Mouse (Mus musculus): ENCODE measurements at regions not wholly inside any gene's neighbourhood (a gene's known extent, or its start where the extent isn't known, plus 50 kb on each side); places are given as distances from the start of the nearest gene placed in this dataset.
"Not testable (repeated sequence)": the region's sequence is repeated elsewhere in the genome, so short reads cannot be mapped to it uniquely, and the experiment has no call there.

- H3K9ac ChIP-seq (ENCODE audit: low read length), result no peak overlapping the region
- no peak for ATAC-seq (ENCODE audit: low read depth)
- no peak overlapping the region for H3K4me3 ChIP-seq (ENCODE audit: low read length)
- no peak overlapping the region for H3K27ac ChIP-seq (ENCODE audit: low read length)
- no peaks in the 10 kb centered on the region for H3K36me3 ChIP-seq (ENCODE audit: control insufficient read depth, insufficient read depth, low read length)
- WGBS, result 80% methylated on average over 7 of the region's 7 CpGs
- H3K4me2 ChIP-seq (ENCODE audit: low read depth, low read length), result no peak overlapping the region
- no peaks in the 10 kb centered on the region for H3K4me1 ChIP-seq (replicated peaks; ENCODE audit: control insufficient read depth, insufficient read depth, low read length)
- H3K9me3 ChIP-seq (ENCODE audit: control insufficient read depth, low read length), result no peaks in the 10 kb centered on the region
- H3K27me3 ChIP-seq (ENCODE audit: control insufficient read depth, insufficient read depth, low read depth, low read length), result no peaks in the 10 kb centered on the region
These were observed 1638.0 kb downstream of the Car8 start for GRCm38 (mm10) chr4:6600766-6601367.

DNA sequence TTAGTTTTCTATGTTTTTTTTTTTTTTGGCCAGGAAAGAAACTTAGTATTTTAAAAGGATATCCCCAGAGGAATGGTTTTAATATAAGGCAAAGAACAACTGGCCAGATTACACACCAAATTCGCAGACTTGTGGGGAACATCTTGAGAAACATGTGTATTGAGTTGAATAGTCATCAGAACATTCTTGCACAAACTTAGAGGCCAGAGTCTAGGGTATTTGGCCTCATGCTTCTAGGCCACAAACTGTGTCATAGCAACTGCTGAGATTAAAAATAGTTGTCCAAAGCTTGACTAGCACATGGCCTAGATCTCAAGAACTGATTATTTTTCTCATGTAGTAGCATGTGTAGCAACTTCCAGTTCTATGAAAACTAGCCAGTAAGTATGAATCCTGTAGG, 1642.5 kb downstream of the Car8 start:
- no peak overlapping the region for H3K9ac ChIP-seq (ENCODE audit: low read length)
- H3K4me3 ChIP-seq (ENCODE audit: low read length), result no peak overlapping the region
- no peak overlapping the region for H3K27ac ChIP-seq (ENCODE audit: low read length)
- 66% methylated on average over 1 of the region's 1 CpGs for WGBS
- no peak for ATAC-seq (ENCODE audit: low read depth)
- H3K27me3 ChIP-seq (ENCODE audit: control insufficient read depth, insufficient read depth, low read depth, low read length), result no peaks in the 10 kb centered on the region
- no peaks in the 10 kb centered on the region for H3K36me3 ChIP-seq (ENCODE audit: control insufficient read depth, insufficient read depth, low read length)
- no peak overlapping the region for H3K4me2 ChIP-seq (ENCODE audit: low read depth, low read length)
- H3K4me1 ChIP-seq (replicated peaks; ENCODE audit: control insufficient read depth, insufficient read depth, low read length), result no peaks in the 10 kb centered on the region
- H3K9me3 ChIP-seq (ENCODE audit: control insufficient read depth, low read length), result no peaks in the 10 kb centered on the region

DNA sequence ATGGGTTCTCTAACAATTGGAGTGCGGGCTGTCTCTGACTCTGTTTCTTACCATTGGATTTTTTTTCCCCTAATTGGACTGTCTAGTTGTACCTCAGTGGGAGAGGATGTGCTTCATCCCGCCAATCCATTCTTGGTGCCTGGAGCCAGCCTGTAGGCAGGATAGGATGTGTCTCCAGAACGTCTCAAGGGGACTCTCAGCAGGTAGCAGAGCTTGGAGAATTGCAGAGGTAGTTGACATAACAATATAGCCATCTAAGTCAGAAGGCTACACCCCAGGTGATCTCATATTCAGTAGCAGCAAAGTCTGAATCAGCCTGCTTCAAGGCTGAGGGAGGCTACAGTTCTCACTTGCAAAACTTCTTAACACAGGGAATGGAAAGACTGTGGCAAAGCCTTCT, 1646.0 kb downstream of the Car8 start:
- not testable (repeated sequence) for H3K4me1 ChIP-seq (replicated peaks; ENCODE audit: control insufficient read depth, insufficient read depth, low read length); H3K27me3 ChIP-seq (ENCODE audit: control insufficient read depth, insufficient read depth, low read depth, low read length); H3K4me2 ChIP-seq (ENCODE audit: low read depth, low read length); H3K9ac ChIP-seq (ENCODE audit: low read length); H3K4me3 ChIP-seq (ENCODE audit: low read length); H3K27ac ChIP-seq (ENCODE audit: low read length); ATAC-seq (ENCODE audit: low read depth); H3K9me3 ChIP-seq (ENCODE audit: control insufficient read depth, low read length); H3K36me3 ChIP-seq (ENCODE audit: control insufficient read depth, insufficient read depth, low read length)
- 75% methylated on average over 3 of the region's 3 CpGs for WGBS

- WGBS, result 34% methylated on average over 11 of the region's 11 CpGs
- Histone ChIP-seq H3K27me3 (ENCODE audit: control insufficient read depth, insufficient read depth, low read depth, low read length) (no peaks in the 10 kb centered on the region), H3K4me2 (ENCODE audit: low read depth, low read length) (no peak overlapping the region), H3K9ac (ENCODE audit: low read length) (no peak overlapping the region), H3K9me3 (ENCODE audit: control insufficient read depth, low read length) (no peaks in the 10 kb centered on the region), H3K4me1 (replicated peaks; ENCODE audit: control insufficient read depth, insufficient read depth, low read length) (no peaks in the 10 kb centered on the region), H3K4me3 (ENCODE audit: low read length) (no peak overlapping the region), H3K27ac (ENCODE audit: low read length) (no peak overlapping the region), H3K36me3 (ENCODE audit: control insufficient read depth, insufficient read depth, low read length) (no peaks in the 10 kb centered on the region)
- ATAC-seq (ENCODE audit: low read depth), result no peak
These were observed 1677.1 kb downstream of the Car8 start for GRCm38 (mm10) chr4:6561604-6562357.

DNA sequence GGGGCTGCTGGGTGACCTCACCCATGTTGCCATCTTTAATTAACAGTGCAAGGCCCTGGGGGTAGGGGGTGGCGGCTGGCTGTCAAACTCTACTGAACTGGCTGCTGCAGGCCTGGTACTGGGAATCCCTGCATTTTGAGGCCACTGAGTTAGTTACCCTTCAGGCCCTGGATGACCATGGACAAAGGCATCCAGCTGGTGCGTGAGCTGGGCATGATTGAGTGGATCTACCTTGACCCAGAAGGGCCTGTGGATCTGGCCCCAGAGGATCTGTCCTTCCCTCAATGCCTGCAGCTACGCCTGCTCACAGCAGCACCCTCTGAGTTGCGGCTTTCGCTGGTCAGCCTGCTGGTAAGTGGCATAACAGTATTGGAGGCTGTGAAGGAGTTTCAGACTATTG, 1699.2 kb downstream of the Car8 start:
- H3K9me3 ChIP-seq (ENCODE audit: control insufficient read depth, low read length), result no peaks in the 10 kb centered on the region
- no peak overlapping the region for H3K27ac ChIP-seq (ENCODE audit: low read length)
- no peaks in the 10 kb centered on the region for H3K4me1 ChIP-seq (replicated peaks; ENCODE audit: control insufficient read depth, insufficient read depth, low read length)
- no peak for ATAC-seq (ENCODE audit: low read depth)
- no peaks in the 10 kb centered on the region for H3K36me3 ChIP-seq (ENCODE audit: control insufficient read depth, insufficient read depth, low read length)
- H3K4me2 ChIP-seq (ENCODE audit: low read depth, low read length), result no peak overlapping the region
- no peak overlapping the region for H3K9ac ChIP-seq (ENCODE audit: low read length)
- H3K27me3 ChIP-seq (ENCODE audit: control insufficient read depth, insufficient read depth, low read depth, low read length), result no peaks in the 10 kb centered on the region
- H3K4me3 ChIP-seq (ENCODE audit: low read length), result no peak overlapping the region
- WGBS, result 94% methylated on average over 5 of the region's 5 CpGs

GRCm38 (mm10) chr4:6532441-6532840, 1706.4 kb downstream of the Car8 start:
- no peak overlapping the region for H3K9ac ChIP-seq (ENCODE audit: low read length)
- 67% methylated on average over 1 of the region's 1 CpGs for WGBS
- H3K27me3 ChIP-seq (ENCODE audit: control insufficient read depth, insufficient read depth, low read depth, low read length), result no peaks in the 10 kb centered on the region
- no peaks in the 10 kb centered on the region for H3K9me3 ChIP-seq (ENCODE audit: control insufficient read depth, low read length)
- H3K4me1 ChIP-seq (replicated peaks; ENCODE audit: control insufficient read depth, insufficient read depth, low read length), result no peaks in the 10 kb centered on the region
- no peaks in the 10 kb centered on the region for H3K36me3 ChIP-seq (ENCODE audit: control insufficient read depth, insufficient read depth, low read length)
- no peak overlapping the region for H3K4me3 ChIP-seq (ENCODE audit: low read length)
- ATAC-seq (ENCODE audit: low read depth), result no peak
- no peak overlapping the region for H3K27ac ChIP-seq (ENCODE audit: low read length)
- H3K4me2 ChIP-seq (ENCODE audit: low read depth, low read length), result no peak overlapping the region

DNA sequence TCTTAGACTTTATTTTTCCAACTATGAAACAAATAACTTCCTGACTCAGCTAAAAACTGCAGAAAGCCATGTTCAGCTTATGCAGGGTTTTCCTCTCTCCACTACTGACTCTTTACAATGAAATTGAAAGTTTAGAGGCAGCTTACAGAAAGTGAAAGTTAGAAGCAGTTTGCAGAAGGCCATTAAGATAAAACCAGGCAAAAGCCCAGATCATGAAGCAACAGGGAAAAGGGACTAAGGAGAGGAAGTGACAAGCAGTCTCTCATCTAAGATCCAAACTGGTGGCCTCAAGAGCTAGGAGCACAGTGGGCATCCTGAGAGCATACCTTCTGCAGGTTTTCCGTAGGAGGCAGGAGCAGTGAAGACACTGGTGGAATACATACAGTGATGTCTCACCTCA, 1721.2 kb downstream of the Car8 start:
- Histone ChIP-seq H3K4me3 (ENCODE audit: low read length) (no peak overlapping the region), H3K4me1 (replicated peaks; ENCODE audit: control insufficient read depth, insufficient read depth, low read length) (no peaks in the 10 kb centered on the region), H3K27ac (ENCODE audit: low read length) (no peak overlapping the region), H3K36me3 (ENCODE audit: control insufficient read depth, insufficient read depth, low read length) (no peaks in the 10 kb centered on the region), H3K9ac (ENCODE audit: low read length) (no peak overlapping the region), H3K9me3 (ENCODE audit: control insufficient read depth, low read length) (no peaks in the 10 kb centered on the region; the same call in 1 of the 2 replicates), H3K27me3 (ENCODE audit: control insufficient read depth, insufficient read depth, low read depth, low read length) (no peaks in the 10 kb centered on the region), H3K4me2 (ENCODE audit: low read depth, low read length) (no peak overlapping the region)
- ATAC-seq (ENCODE audit: low read depth), result no peak
- 72% methylated on average over 1 of the region's 1 CpGs for WGBS

- Histone ChIP-seq H3K27me3 (ENCODE audit: control insufficient read depth, insufficient read depth, low read depth, low read length) (no peaks in the 10 kb centered on the region), H3K4me2 (ENCODE audit: low read depth, low read length) (no peak overlapping the region), H3K9me3 (ENCODE audit: control insufficient read depth, low read length) (no peaks in the 10 kb centered on the region; the same call in 1 of the 2 replicates), H3K4me3 (ENCODE audit: low read length) (no peak overlapping the region), H3K27ac (ENCODE audit: low read length) (no peak overlapping the region), H3K36me3 (ENCODE audit: control insufficient read depth, insufficient read depth, low read length) (no peaks in the 10 kb centered on the region), H3K4me1 (replicated peaks; ENCODE audit: control insufficient read depth, insufficient read depth, low read length) (no peaks in the 10 kb centered on the region), H3K9ac (ENCODE audit: low read length) (no peak overlapping the region)
- WGBS, result 15% methylated on average over 6 of the region's 6 CpGs
- no peak for ATAC-seq (ENCODE audit: low read depth)
These were observed 1721.7 kb upstream of the Impad1 start for GRCm38 (mm10) chr4:6514823-6515222.

DNA sequence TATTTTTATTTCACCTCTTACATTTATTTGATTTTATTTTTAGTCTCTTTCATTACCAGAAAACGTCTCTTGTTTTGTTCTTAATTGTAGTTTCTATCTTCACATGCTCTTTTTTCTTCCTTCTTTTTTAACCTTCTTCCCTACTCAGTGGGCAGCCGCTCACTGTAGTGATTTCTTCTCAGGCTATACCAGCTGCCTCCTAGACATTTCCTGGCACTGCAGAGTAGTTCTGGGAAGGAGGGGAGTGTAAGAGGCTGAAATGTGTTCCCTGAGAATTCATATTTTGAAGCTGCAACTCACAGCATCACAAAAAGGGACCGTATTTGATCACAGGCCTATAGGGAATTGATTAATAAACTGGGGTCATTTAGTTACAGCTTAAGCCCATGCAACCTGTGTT, 1720.5 kb upstream of the Impad1 start:
- 70% methylated on average over 3 of the region's 3 CpGs for WGBS
- H3K36me3 ChIP-seq (ENCODE audit: control insufficient read depth, insufficient read depth, low read length), result no peaks in the 10 kb centered on the region
- H3K4me1 ChIP-seq (replicated peaks; ENCODE audit: control insufficient read depth, insufficient read depth, low read length), result no peaks in the 10 kb centered on the region
- no peak overlapping the region for H3K27ac ChIP-seq (ENCODE audit: low read length)
- H3K4me2 ChIP-seq (ENCODE audit: low read depth, low read length), result no peak overlapping the region
- H3K9ac ChIP-seq (ENCODE audit: low read length), result no peak overlapping the region
- no peaks in the 10 kb centered on the region for H3K9me3 ChIP-seq (ENCODE audit: control insufficient read depth, low read length)
- ATAC-seq (ENCODE audit: low read depth), result no peak
- no peaks in the 10 kb centered on the region for H3K27me3 ChIP-seq (ENCODE audit: control insufficient read depth, insufficient read depth, low read depth, low read length)
- H3K4me3 ChIP-seq (ENCODE audit: low read length), result no peak overlapping the region
